In genomic region chr2:181419359-181419758, GRCm38 (mm10) we compare ENCODE assay signal across 22 mouse cellular contexts. TPM values are rescaled to one million over a fixed set of nuclear protein-coding genes. Genes with fewer than 3 reads are reported as not detected.
A peak's percentile ranks its signal among the peaks of the same experiment; 100 is the strongest.
DNase-seq lines count a peak whose midpoint lies in the region; ATAC-seq and TF ChIP-seq lines count a peak whose summit lies in the region.
"Had no signal": no experiment of that assay in that cellular context is flagged by ENCODE, and none has a peak within 500 bp of the region (broad histone marks: within the 10 kb centered on the region; RNA-seq: fewer than 3 reads in every experiment).

No protein-coding gene starts in this region.

- TF ChIP-seq EP300 in liver, embryonic 14.5 days (IDR thresholded peaks at IDR 0.05; ENCODE audit: low read depth): peak; percentile 93

- no peak overlapping the region for H3K9ac ChIP-seq in liver, embryonic 14.5 days (replicated peaks)
- no peak overlapping the region for H3K9ac ChIP-seq in stomach, embryonic 15.5 days
- H3K9ac ChIP-seq: hindbrain, embryonic 12.5 days; limb, embryonic 12.5 days; neural tube, embryonic 13.5 days had no signal

- H3K4me2 ChIP-seq in liver, embryonic 14.5 days (ENCODE audit: low read depth): peak overlapping the region; percentile 62
- no peak overlapping the region for H3K4me2 ChIP-seq in stomach, embryonic 15.5 days
- H3K4me2 ChIP-seq: hindbrain, embryonic 12.5 days; limb, embryonic 12.5 days; neural tube, embryonic 13.5 days had no signal

- H3K27ac ChIP-seq in layer of hippocampus, adult 2 months: peak overlapping the region; percentile 77; the same call in 1 of the 2 replicates
- peak overlapping the region; percentile 46 for H3K27ac ChIP-seq in liver, embryonic 14.5 days
- H3K27ac ChIP-seq in stomach, embryonic 15.5 days: no peak overlapping the region
- H3K27ac ChIP-seq: forebrain, embryonic 10.5 days; heart, adult 2 months; hindbrain, embryonic 12.5 days; limb, embryonic 12.5 days; neural tube, embryonic 13.5 days had no signal

- peak; percentile 81 for ATAC-seq in liver, embryonic 14.5 days (ENCODE audit: insufficient read depth)
- ATAC-seq in stomach, embryonic 15.5 days (ENCODE audit: insufficient read depth, low FRiP score, low read depth): peak; percentile 79; the same call in 1 of the 2 replicates
- ATAC-seq: forebrain, embryonic 16.5 days; midbrain, embryonic 16.5 days had no signal

- no peak for DNase-seq in layer of hippocampus, adult 2 months (ENCODE audit: low spot score in 2 of 2)
- no peak for DNase-seq in layer of hippocampus, adult 11-12 months (ENCODE audit: low spot score)
- DNase-seq in liver, embryonic 14.5 days (ENCODE audit: low read depth in 3 of 3, low spot score in 3 of 3): peak; percentile 67 to 69 (median 67)
- DNase-seq in adrenal gland, postnatal 36 days: no peak
- no peak for DNase-seq in adrenal gland, adult (ENCODE audit: inconsistent age in 2 of 2, low spot score in 1 of 2)
- no peak for DNase-seq in gastrocnemius, postnatal 36 days
- DNase-seq: cerebellum, adult 8-10 months; cerebellum, postnatal 36 days; gastrocnemius, postnatal 14 days; heart, adult 2 months; kidney, adult 11 months; lung, adult 2 months; lung, postnatal 14 days had no signal

- H3K4me1 ChIP-seq in erythroblast, embryonic 14.5 days (ENCODE audit: control insufficient read depth): peaks cover 78% of the 10 kb centered on the region
- H3K4me1 ChIP-seq in liver, embryonic 14.5 days (replicated peaks; ENCODE audit: control insufficient read depth in 2 of 2, insufficient read depth in 2 of 2, low read length in 1 of 2): peaks cover 46 to 56% of the 10 kb centered on the region in 2 experiments
- no peaks in the 10 kb centered on the region for H3K4me1 ChIP-seq in stomach, embryonic 15.5 days
- H3K4me1 ChIP-seq: limb, embryonic 12.5 days; neural tube, embryonic 13.5 days had no signal

- no peaks in the 10 kb centered on the region for H3K9me3 ChIP-seq in erythroblast, embryonic 14.5 days (ENCODE audit: control insufficient read depth, low read length)
- H3K9me3 ChIP-seq in liver, embryonic 14.5 days (ENCODE audit: control insufficient read depth, low read length): no peaks in the 10 kb centered on the region
- H3K9me3 ChIP-seq in stomach, embryonic 15.5 days: no peaks in the 10 kb centered on the region
- H3K9me3 ChIP-seq: forebrain, embryonic 10.5 days; hindbrain, embryonic 12.5 days; limb, embryonic 12.5 days; neural tube, embryonic 13.5 days had no signal

- H3K36me3 ChIP-seq in erythroblast, embryonic 14.5 days (ENCODE audit: control insufficient read depth): peaks cover 60% of the 10 kb centered on the region
- H3K36me3 ChIP-seq in liver, embryonic 14.5 days (replicated peaks; ENCODE audit: control insufficient read depth, insufficient read depth, low read depth): peaks cover 16% of the 10 kb centered on the region
- H3K36me3 ChIP-seq in stomach, embryonic 15.5 days: no peaks in the 10 kb centered on the region

- no peaks in the 10 kb centered on the region for H3K27me3 ChIP-seq in erythroblast, embryonic 14.5 days (ENCODE audit: control insufficient read depth)
- H3K27me3 ChIP-seq in liver, embryonic 14.5 days (ENCODE audit: control insufficient read depth, insufficient read depth, low read length): no peaks in the 10 kb centered on the region
- H3K27me3 ChIP-seq in stomach, embryonic 15.5 days (replicated peaks): no peaks in the 10 kb centered on the region
- H3K27me3 ChIP-seq: hindbrain, embryonic 12.5 days; limb, embryonic 12.5 days; neural tube, embryonic 13.5 days had no signal

- no peak for TF ChIP-seq CTCF in layer of hippocampus, adult 2 months (conservative IDR thresholded peaks at IDR 0.05)
- no peak for TF ChIP-seq CTCF in liver, embryonic 14.5 days (IDR thresholded peaks at IDR 0.05; ENCODE audit: low read depth)

- H3K4me3 ChIP-seq in layer of hippocampus, adult 2 months: no peak overlapping the region
- peak overlapping the region; percentile 9 for H3K4me3 ChIP-seq in erythroblast, embryonic 14.5 days (replicated peaks)
- 0 out of 4 replicates have a peak overlapping the region, but pooled peaks of 1 of the 2 experiments have one; percentile 4 for H3K4me3 ChIP-seq in liver, embryonic 14.5 days (ENCODE audit: insufficient read depth in 1 of 2, low read depth in 2 of 2, low read length in 2 of 2)
- no peak overlapping the region for H3K4me3 ChIP-seq in stomach, embryonic 15.5 days (replicated peaks)
- H3K4me3 ChIP-seq: forebrain, embryonic 10.5 days; heart, adult 2 months; hindbrain, embryonic 12.5 days; limb, embryonic 12.5 days; myocyte; neural tube, embryonic 13.5 days had no signal

- intact Hi-C loops in gastrocnemius, postnatal 36 days (cut with DNase I): no loop called here

- WGBS in liver, embryonic 14.5 days (ENCODE audit: insufficient replicate concordance): 5% methylated on average over 7 of the region's 7 CpGs
- WGBS in stomach, embryonic 15.5 days: 68% methylated on average over 7 of the region's 7 CpGs

RNA-seq across cellular contexts. Expression of gene Lime1, which starts 39.5 kb away (rescaled TPM):
- total RNA-seq in layer of hippocampus, adult 2 months (2021): 10 to 100 TPM; 35.2 to 49.5 TPM
- polyA plus RNA-seq in erythroblast, embryonic 14.5 days (2012): 3.9 and 4.1 TPM in 2 replicates
- polyA plus RNA-seq in liver, embryonic 14.5 days (2012; rRNA removed): 10.9 and 12.3 TPM in 2 replicates
- 4.0 and 4.7 TPM in 2 replicates for polyA plus RNA-seq in liver, embryonic 14.5 days (2014; fragmentation: Nextera tagmentation; extraction: Ambion mirVana)
- polyA plus RNA-seq in stomach, embryonic 15.5 days (2015; fragmentation: Nextera tagmentation; extraction: Ambion mirVana): 18.2 and 20.2 TPM in 2 replicates
- 10 to 100 TPM; 13.4 to 18.1 TPM for total RNA-seq in adrenal gland, postnatal 36 days (2021)
- 1 to 10 TPM; 4.7 to 5.2 TPM for total RNA-seq in gastrocnemius, postnatal 36 days (2021)

RNA-seq across cellular contexts. Expression of gene Zbtb46, which starts 39.9 kb away (rescaled TPM):
- 1 to 10 TPM; 5.8 to 8.3 TPM for total RNA-seq in layer of hippocampus, adult 2 months (2021)
- polyA plus RNA-seq in erythroblast, embryonic 14.5 days (2012): 0.23 and 0.26 TPM in 2 replicates
- polyA plus RNA-seq in liver, embryonic 14.5 days (2012; rRNA removed): 4.4 and 5.3 TPM in 2 replicates
- polyA plus RNA-seq in liver, embryonic 14.5 days (2014; fragmentation: Nextera tagmentation; extraction: Ambion mirVana): 6.5 and 6.8 TPM in 2 replicates
- 9.7 and 10.0 TPM in 2 replicates for polyA plus RNA-seq in stomach, embryonic 15.5 days (2015; fragmentation: Nextera tagmentation; extraction: Ambion mirVana)
- total RNA-seq in adrenal gland, postnatal 36 days (2021): 10 to 100 TPM; 16.7 to 17.5 TPM
- total RNA-seq in gastrocnemius, postnatal 36 days (2021): 1 to 10 TPM; 3.9 to 4.0 TPM

RNA-seq across cellular contexts. Expression of gene Arfrp1, which starts 54.2 kb away (rescaled TPM):
- 10 to 100 TPM; 43.2 to 50.1 TPM for total RNA-seq in layer of hippocampus, adult 2 months (2021)
- 0.49 and 1.1 TPM in 2 replicates for polyA plus RNA-seq in erythroblast, embryonic 14.5 days (2012)
- polyA plus RNA-seq in liver, embryonic 14.5 days (2012; rRNA removed): 13.3 and 21.1 TPM in 2 replicates
- 14.8 and 16.9 TPM in 2 replicates for polyA plus RNA-seq in liver, embryonic 14.5 days (2014; fragmentation: Nextera tagmentation; extraction: Ambion mirVana)
- polyA plus RNA-seq in stomach, embryonic 15.5 days (2015; fragmentation: Nextera tagmentation; extraction: Ambion mirVana): 58.6 and 62.4 TPM in 2 replicates
- total RNA-seq in adrenal gland, postnatal 36 days (2021): 10 to 100 TPM; 38.9 to 45.5 TPM
- 10 to 100 TPM; 21.5 to 26.1 TPM for total RNA-seq in gastrocnemius, postnatal 36 days (2021)

RNA-seq across cellular contexts. Expression of gene Zgpat, which starts 54.6 kb away (rescaled TPM):
- 10 to 100 TPM; 78.3 to 80.7 TPM for total RNA-seq in layer of hippocampus, adult 2 months (2021)
- 0.94 and 1.1 TPM in 2 replicates for polyA plus RNA-seq in erythroblast, embryonic 14.5 days (2012)
- polyA plus RNA-seq in liver, embryonic 14.5 days (2012; rRNA removed): 7.7 and 8.8 TPM in 2 replicates
- 8.4 and 10.5 TPM in 2 replicates for polyA plus RNA-seq in liver, embryonic 14.5 days (2014; fragmentation: Nextera tagmentation; extraction: Ambion mirVana)
- 36.2 and 38.5 TPM in 2 replicates for polyA plus RNA-seq in stomach, embryonic 15.5 days (2015; fragmentation: Nextera tagmentation; extraction: Ambion mirVana)
- total RNA-seq in adrenal gland, postnatal 36 days (2021): 10 to 100 TPM; 34.8 to 47.3 TPM
- 10 to 100 TPM; 11.3 to 11.5 TPM for total RNA-seq in gastrocnemius, postnatal 36 days (2021)

Comparison
In these comparisons a context has a peak if more than half of its experiments do, and no peak if none do; other contexts are left out.
1. DNase-seq: peak in liver, embryonic 14.5 days (3 of 3); none in layer of hippocampus, adult 2 months (0 of 2), layer of hippocampus, adult 11-12 months (single experiment), adrenal gland, postnatal 36 days (0 of 2), adrenal gland, adult (0 of 2) and gastrocnemius, postnatal 36 days (0 of 2).